Mouse (Mus musculus): Measurements from ENCODE around the gene Tyrp1.

- TF ChIP-seq CTCF (conservative IDR thresholded peaks at IDR 0.05; ENCODE audit: low read length): no peak
- TF ChIP-seq POU5F1 (IDR thresholded peaks at IDR 0.05; ENCODE audit: borderline replicate concordance, low read length): no peak
Observed at GRCm38 (mm10) chr4:80891004-80891403, 57.1 kb downstream of the Tyrp1 start.
